ENCODE assay signal across 7 mouse cellular contexts in genomic region chr11:98457367-98458120, GRCm38 (mm10). TPM values are rescaled to one million over a fixed set of nuclear protein-coding genes. Genes with fewer than 3 reads are reported as not detected.
DNase-seq lines count a peak whose midpoint lies in the region; ATAC-seq and TF ChIP-seq lines count a peak whose summit lies in the region.

No protein-coding gene starts in this region.

- H3K4me1 ChIP-seq in heart, adult 2 months (ENCODE audit: control insufficient read depth, insufficient read depth, low read length): peaks cover 1% of the 10 kb centered on the region; the same call in 1 of the 2 replicates
- 0 out of 2 replicates have a peak, but pooled peaks cover 8% of the 10 kb centered on the region for H3K4me1 ChIP-seq in kidney, adult 2 months (ENCODE audit: control insufficient read depth, insufficient read depth, low read length)
- H3K4me1 ChIP-seq in limb, embryonic 13.5 days: peaks cover 18% of the 10 kb centered on the region
- peaks cover 10% of the 10 kb centered on the region; the same call in 1 of the 2 replicates for H3K4me1 ChIP-seq in midbrain, embryonic 15.5 days

- no peaks in the 10 kb centered on the region for H3K79me2 ChIP-seq in heart, adult 2 months (replicated peaks; ENCODE audit: control insufficient read depth, insufficient read depth, low read length)

- DNase-seq in adrenal gland, postnatal 10 days: peak; percentile 93
- DNase-seq in embryo, embryonic 9.5 days (ENCODE audit: extremely low spot score): peak; percentile 90
- peak; percentile 89 to 90 for DNase-seq in heart, adult 2 months
- DNase-seq in kidney, adult 2 months: peak; percentile 90
- peak; percentile 97 for DNase-seq in spleen, adult 18-20 months

- no peak for TF ChIP-seq EP300 in heart, adult 2 months (IDR thresholded peaks at IDR 0.05; ENCODE audit: insufficient read depth, low read depth, low read length)

- no peaks in the 10 kb centered on the region for H3K9me3 ChIP-seq in limb, embryonic 13.5 days
- no peaks in the 10 kb centered on the region for H3K9me3 ChIP-seq in midbrain, embryonic 15.5 days

- peak; percentile 82 for ATAC-seq in limb, embryonic 13.5 days (ENCODE audit: low FRiP score, low read depth)
- ATAC-seq in midbrain, embryonic 15.5 days (replicated peaks): peak; percentile 94

- no peak for TF ChIP-seq POLR2A in heart, adult 2 months (IDR thresholded peaks at IDR 0.05; ENCODE audit: insufficient read depth, low read depth, low read length)
- no peak for TF ChIP-seq POLR2A in kidney, adult 2 months (IDR thresholded peaks at IDR 0.05; ENCODE audit: low read depth, low read length)

- H3K27ac ChIP-seq in heart, adult 2 months: no peak overlapping the region
- peak overlapping the region; percentile 62; the same call in 1 of the 2 replicates for H3K27ac ChIP-seq in kidney, adult 2 months (ENCODE audit: insufficient read depth, low read depth, low read length)
- no peak overlapping the region for H3K27ac ChIP-seq in limb, embryonic 13.5 days
- peak overlapping the region; percentile 83 for H3K27ac ChIP-seq in midbrain, embryonic 15.5 days

- H3K36me3 ChIP-seq in heart, adult 2 months (ENCODE audit: control insufficient read depth, insufficient read depth, low read length): no peaks in the 10 kb centered on the region
- peaks cover 13% of the 10 kb centered on the region for H3K36me3 ChIP-seq in kidney, adult 2 months (ENCODE audit: control insufficient read depth, insufficient read depth, low read length)
- no peaks in the 10 kb centered on the region for H3K36me3 ChIP-seq in limb, embryonic 13.5 days
- no peaks in the 10 kb centered on the region for H3K36me3 ChIP-seq in midbrain, embryonic 15.5 days (replicated peaks)

- peak overlapping the region; percentile 52 for H3K4me3 ChIP-seq in heart, adult 2 months
- H3K4me3 ChIP-seq in kidney, adult 2 months (ENCODE audit: insufficient read depth, low read depth, low read length): peak overlapping the region; percentile 60
- peak overlapping the region; percentile 66 for H3K4me3 ChIP-seq in limb, embryonic 13.5 days
- peak overlapping the region; percentile 68 for H3K4me3 ChIP-seq in midbrain, embryonic 15.5 days

- intact Hi-C loops in heart, adult 2 months (cut with DNase I): loop anchor here (2.0 to 5.0 kb wide), 3 partner anchors 100 to 193 kb away; partner anchors contain the start of gene Stard3

- WGBS in heart, adult 2 months: under 1% methylated on average over 52 of the region's 64 CpGs
- under 1% methylated on average over 59 of the region's 64 CpGs for whole genome bisulfite sequencing in kidney, adult 2 months
- under 1% methylated on average over 34 of the region's 64 CpGs for whole genome bisulfite sequencing in limb, embryonic 13.5 days
- WGBS in midbrain, embryonic 15.5 days: 1% methylated on average over 42 of the region's 64 CpGs

- H3K27me3 ChIP-seq in heart, adult 2 months (ENCODE audit: control insufficient read depth, insufficient read depth, low read length): no peaks in the 10 kb centered on the region
- no peaks in the 10 kb centered on the region for H3K27me3 ChIP-seq in kidney, adult 2 months (replicated peaks; ENCODE audit: control insufficient read depth, insufficient read depth, low read length)
- H3K27me3 ChIP-seq in limb, embryonic 13.5 days: peaks cover 42% of the 10 kb centered on the region
- H3K27me3 ChIP-seq in midbrain, embryonic 15.5 days (replicated peaks): peaks cover 22% of the 10 kb centered on the region

- H3K9ac ChIP-seq in heart, adult 2 months (ENCODE audit: low read depth, low read length): peak overlapping the region; percentile 53
- peak overlapping the region; percentile 73 for H3K9ac ChIP-seq in limb, embryonic 13.5 days
- peak overlapping the region; percentile 68 for H3K9ac ChIP-seq in midbrain, embryonic 15.5 days

- H3K4me2 ChIP-seq in limb, embryonic 13.5 days (replicated peaks): peak overlapping the region; percentile 80
- H3K4me2 ChIP-seq in midbrain, embryonic 15.5 days: peak overlapping the region; percentile 84

- TF ChIP-seq CTCF in heart, adult 2 months (IDR thresholded peaks at IDR 0.05): peak; percentile 83
- peak; percentile 65 for TF ChIP-seq CTCF in kidney, adult 2 months (conservative IDR thresholded peaks at IDR 0.05; ENCODE audit: insufficient read depth, insufficient read length, low read depth, low read length)

RNA-seq across cellular contexts. Expression of gene Grb7, which starts 11.3 kb away (rescaled TPM):
- total RNA-seq in adrenal gland, postnatal 10 days (2021): 10 to 100 TPM in 1 of 2 experiments, 1 to 10 TPM in 1; 6.9 to 11.1 TPM
- total RNA-seq in heart, adult 2 months (2021): under 1 TPM; 0.11 to 0.31 TPM
- polyA plus RNA-seq in heart, adult 2 months (2012; rRNA removed): 0.56 and 0.72 TPM in 2 replicates
- 143 and 160 TPM in 2 replicates for polyA plus RNA-seq in kidney, adult 2 months (2012; rRNA removed)
- polyA plus RNA-seq in limb, embryonic 13.5 days (2015; fragmentation: Nextera tagmentation; extraction: Ambion mirVana): 5.2 and 6.7 TPM in 2 replicates
- 0.80 and 1.1 TPM in 2 replicates for polyA plus RNA-seq in midbrain, embryonic 15.5 days (2015; fragmentation: Nextera tagmentation; extraction: Ambion mirVana)

RNA-seq across cellular contexts. Expression of gene Mien1, which starts 18.8 kb away (rescaled TPM):
- total RNA-seq in adrenal gland, postnatal 10 days (2021): 10 to 100 TPM; 58.0 to 62.5 TPM
- 10 to 100 TPM; 61.6 to 63.6 TPM for total RNA-seq in heart, adult 2 months (2021)
- 53.5 and 80.0 TPM in 2 replicates for polyA plus RNA-seq in heart, adult 2 months (2012; rRNA removed)
- polyA plus RNA-seq in kidney, adult 2 months (2012; rRNA removed): 126 and 179 TPM in 2 replicates
- 76.0 and 79.4 TPM in 2 replicates for polyA plus RNA-seq in limb, embryonic 13.5 days (2015; fragmentation: Nextera tagmentation; extraction: Ambion mirVana)
- 233 and 238 TPM in 2 replicates for polyA plus RNA-seq in midbrain, embryonic 15.5 days (2015; fragmentation: Nextera tagmentation; extraction: Ambion mirVana)

RNA-seq across cellular contexts. Expression of gene Erbb2, which starts 45.3 kb away (rescaled TPM):
- total RNA-seq in adrenal gland, postnatal 10 days (2021): 1 to 10 TPM; 6.0 to 7.6 TPM
- 1 to 10 TPM; 6.6 to 6.9 TPM for total RNA-seq in heart, adult 2 months (2021)
- polyA plus RNA-seq in heart, adult 2 months (2012; rRNA removed): 8.4 and 9.2 TPM in 2 replicates
- 44.8 and 55.9 TPM in 2 replicates for polyA plus RNA-seq in kidney, adult 2 months (2012; rRNA removed)
- 47.3 and 53.0 TPM in 2 replicates for polyA plus RNA-seq in limb, embryonic 13.5 days (2015; fragmentation: Nextera tagmentation; extraction: Ambion mirVana)
- polyA plus RNA-seq in midbrain, embryonic 15.5 days (2015; fragmentation: Nextera tagmentation; extraction: Ambion mirVana): 6.8 and 7.7 TPM in 2 replicates

RNA-seq across cellular contexts. Expression of gene Pgap3, which starts 57.3 kb away (rescaled TPM):
- 1 to 10 TPM; 4.9 to 6.8 TPM for total RNA-seq in adrenal gland, postnatal 10 days (2021)
- 1 to 10 TPM; 7.7 to 8.5 TPM for total RNA-seq in heart, adult 2 months (2021)
- 18.8 and 21.1 TPM in 2 replicates for polyA plus RNA-seq in heart, adult 2 months (2012; rRNA removed)
- 32.2 and 35.4 TPM in 2 replicates for polyA plus RNA-seq in kidney, adult 2 months (2012; rRNA removed)
- polyA plus RNA-seq in limb, embryonic 13.5 days (2015; fragmentation: Nextera tagmentation; extraction: Ambion mirVana): 10.4 and 12.4 TPM in 2 replicates
- polyA plus RNA-seq in midbrain, embryonic 15.5 days (2015; fragmentation: Nextera tagmentation; extraction: Ambion mirVana): 9.6 and 9.9 TPM in 2 replicates

Comparison
In these comparisons a context has a peak if more than half of its experiments do, and no peak if none do; other contexts are left out.
1. H3K27ac ChIP-seq: peak in kidney, adult 2 months (single experiment) and midbrain, embryonic 15.5 days (single experiment); none in heart, adult 2 months (single experiment) and limb, embryonic 13.5 days (single experiment).
2. RNA of gene Grb7, which starts 11.3 kb away (polyA plus RNA-seq): 143 to 160 TPM in kidney, adult 2 months; 5.2 to 6.7 TPM in limb, embryonic 13.5 days, 0.80 to 1.1 TPM in midbrain, embryonic 15.5 days and 0.56 to 0.72 TPM in heart, adult 2 months; every median in the first group is over 10 times any median in the second.
3. Peak in every context shown above with its lines, with median percentiles within 50 percentile points of each other: DNase-seq, H3K4me3 ChIP-seq and H3K9ac ChIP-seq.